Mouse (Mus musculus): Measurements from ENCODE around the gene Arid3b. TPM values are rescaled to one million over a fixed set of nuclear protein-coding genes. Genes with fewer than 3 reads are reported as not detected.

The Arid3b gene
- total RNA-seq, 4 experiments from 2014 or later = 3.1 to 6.0 (median 4.4) TPM

- peak in 1 of 2 experiments; percentile 47 for DNase-seq (ENCODE audit: low spot score in 2 of 2)
Measured at GRCm38 (mm10) chr9:57748137-57748536, 88.5 kb downstream of the Arid3b start.

GRCm38 (mm10) chr9:57747067-57747466 lies 89.5 kb downstream of the Arid3b start:
- DNase-seq (ENCODE audit: low spot score in 2 of 2) = no peak

- no peak for DNase-seq (ENCODE audit: low spot score in 2 of 2)
Measured at GRCm38 (mm10) chr9:57744462-57745091, 92.0 kb downstream of the Arid3b start.

Other genes starting within 250 kb of the Arid3b start
- 1 to 10 TPM; 3.3 to 4.8 (median 4.2) TPM for gene Ulk3, start 247.3 kb downstream of the Arid3b start, total RNA-seq (2022)
- not detected for gene Cplx3, start 230.5 kb downstream of the Arid3b start, total RNA-seq (2022)
- not detected for gene Lman1l, start 216.0 kb downstream of the Arid3b start, total RNA-seq (2022)
- gene Csk, start 183.2 kb downstream of the Arid3b start, total RNA-seq (2022) = 10 to 100 TPM in 1 of 4 experiments, 1 to 10 TPM in 3; 8.0 to 10.5 (median 8.8) TPM
- gene Cyp1a2, start 153.1 kb downstream of the Arid3b start, total RNA-seq (2022) = not detected
- gene Cyp1a1, start 148.9 kb downstream of the Arid3b start, total RNA-seq (2022) = under 1 TPM; 0.41 to 0.60 (median 0.52) TPM
- 1 to 10 TPM; 4.8 to 6.7 (median 6.3) TPM for gene Edc3, start 128.3 kb downstream of the Arid3b start, total RNA-seq (2022)
- gene Clk3, start 70.9 kb downstream of the Arid3b start, total RNA-seq (2022) = 10 to 100 TPM; 41.4 to 61.1 (median 44.6) TPM
- 10 to 100 TPM; 85.4 to 92.1 (median 90.3) TPM for gene Ubl7, start 74.2 kb upstream of the Arid3b start, total RNA-seq (2022)
- gene Sema7a, start 103.3 kb upstream of the Arid3b start, total RNA-seq (2022) = 10 to 100 TPM in 1 of 4 experiments, 1 to 10 TPM in 3; 5.9 to 11.0 (median 7.8) TPM
- 1 to 10 TPM in 1 of 4 experiments, under 1 TPM in 1, not detected in 2; 0.27 to 1.3 TPM for gene Cyp11a1, start 169.6 kb upstream of the Arid3b start, total RNA-seq (2022)
- under 1 TPM in 3 of 4 experiments, not detected in 1; 0.10 to 0.43 (median 0.19) TPM for gene Stra6, start 227.0 kb upstream of the Arid3b start, total RNA-seq (2022)